Mouse (Mus musculus) small intestine, adult 10 weeks (tissue): ENCODE data around the gene Parp12. TPM values are rescaled to one million over a fixed set of nuclear protein-coding genes. Genes with fewer than 3 reads are reported as not detected.

Experiments used
- polyA plus RNA-seq: library from polyadenylated mRNA; stranded (reverse); fragments of 350-450 nt; fragmentation: Illumina TruSeq; extraction: RNeasy Lipid Tissue Mini Kit (QIAGEN cat#74804); gene quantifications from one replicate; pipeline ENCODE4 v1.2.3, GENCODE M21; 2014; ENCODE audit warnings: low replicate concordance

The Parp12 gene
- 99.1 TPM for polyA plus RNA-seq

GRCm38 (mm10) chr6:39117584-39118455 is at the start of gene Parp12:
Parp12 (minus strand) TSS chr6:39118349.

Other genes starting within 250 kb of the Parp12 start
- gene Tbxas1, start 242.9 kb downstream of the Parp12 start, polyA plus RNA-seq = 2.3 TPM
- gene Hipk2, start 242.2 kb downstream of the Parp12 start, polyA plus RNA-seq = 49.2 TPM
- 51.2 TPM for gene Kdm7a, start 88.4 kb upstream of the Parp12 start, polyA plus RNA-seq